Mouse (Mus musculus): ENCODE measurements around the gene Spag5. TPM values are rescaled to one million over a fixed set of nuclear protein-coding genes. Genes with fewer than 3 reads are reported as not detected.

Spag5 gene
- polyA plus RNA-seq, 1 experiment: 46.1 TPM

GRCm38 (mm10) chr11:78318411-78318810 is 17.1 kb downstream of the Spag5 start:
- Histone ChIP-seq H3K4me3 (ENCODE audit: control insufficient read depth, insufficient read depth, low read length) (no peak overlapping the region), H3K27ac (ENCODE audit: control insufficient read depth, insufficient read depth, low read length) (no peak overlapping the region), H3K36me3 (ENCODE audit: control insufficient read depth, insufficient read depth, low read length) (peaks cover 76% of the 10 kb centered on the region), H3K27me3 (ENCODE audit: control insufficient read depth, insufficient read depth, low read length) (no peaks in the 10 kb centered on the region), H3K4me1 (replicated peaks; ENCODE audit: control insufficient read depth, insufficient read depth, low read length) (peaks cover 4% of the 10 kb centered on the region; the same call in 1 of the 2 replicates)
- TF ChIP-seq CTCF (IDR thresholded peaks at IDR 0.05; ENCODE audit: borderline replicate concordance, control insufficient read depth, extremely low read depth, insufficient read depth, low read length, poor library complexity) (no peak), POLR2A (IDR thresholded peaks at IDR 0.05; ENCODE audit: control insufficient read depth, extremely low read depth, insufficient read depth, low read length, poor library complexity) (no peak)
- WGBS: 94% methylated on average over 2 of the region's 2 CpGs
- no peak for DNase-seq

- 90% methylated on average over 2 of the region's 2 CpGs for WGBS
- TF ChIP-seq POLR2A (IDR thresholded peaks at IDR 0.05; ENCODE audit: control insufficient read depth, extremely low read depth, insufficient read depth, low read length, poor library complexity): no peak
- TF ChIP-seq CTCF (IDR thresholded peaks at IDR 0.05; ENCODE audit: borderline replicate concordance, control insufficient read depth, extremely low read depth, insufficient read depth, low read length, poor library complexity): no peak
These were observed 20.9 kb downstream of the Spag5 start for GRCm38 (mm10) chr11:78322076-78322831.

GRCm38 (mm10) chr11:78322860-78323259 is 21.5 kb downstream of the Spag5 start, which contains the start of gene Aldoc:
Gene Aldoc, plus strand, starts transcription at chr11:78322968.
- H3K27me3 ChIP-seq (ENCODE audit: control insufficient read depth, insufficient read depth, low read length): no peaks in the 10 kb centered on the region
- H3K4me1 ChIP-seq (replicated peaks; ENCODE audit: control insufficient read depth, insufficient read depth, low read length): peaks cover 4% of the 10 kb centered on the region; the same call in 1 of the 2 replicates
- H3K27ac ChIP-seq (ENCODE audit: control insufficient read depth, insufficient read depth, low read length): no peak within 1 kb of the TSS
- DNase-seq: peak; percentile 69
- H3K36me3 ChIP-seq (ENCODE audit: control insufficient read depth, insufficient read depth, low read length): peaks cover 38% of the 10 kb centered on the region
- H3K4me3 ChIP-seq (ENCODE audit: control insufficient read depth, insufficient read depth, low read length): no peak within 1 kb of the TSS
- 8% methylated on average over 15 of the region's 15 CpGs for WGBS
- no peak for TF ChIP-seq POLR2A (IDR thresholded peaks at IDR 0.05; ENCODE audit: control insufficient read depth, extremely low read depth, insufficient read depth, low read length, poor library complexity)
- no peak for TF ChIP-seq CTCF (IDR thresholded peaks at IDR 0.05; ENCODE audit: borderline replicate concordance, control insufficient read depth, extremely low read depth, insufficient read depth, low read length, poor library complexity)

More at GRCm38 (mm10) chr11:78322076-78322831, 20.9 kb downstream of the Spag5 start:
- Histone ChIP-seq H3K4me1 (replicated peaks; ENCODE audit: control insufficient read depth, insufficient read depth, low read length) (peaks cover 4% of the 10 kb centered on the region; the same call in 1 of the 2 replicates), H3K4me3 (ENCODE audit: control insufficient read depth, insufficient read depth, low read length) (no peak overlapping the region), H3K36me3 (ENCODE audit: control insufficient read depth, insufficient read depth, low read length) (peaks cover 44% of the 10 kb centered on the region), H3K27me3 (ENCODE audit: control insufficient read depth, insufficient read depth, low read length) (no peaks in the 10 kb centered on the region), H3K27ac (ENCODE audit: control insufficient read depth, insufficient read depth, low read length) (no peak overlapping the region)
- no peak for DNase-seq

- 91% methylated on average over 15 of the region's 15 CpGs for WGBS
- H3K4me3 ChIP-seq (ENCODE audit: control insufficient read depth, insufficient read depth, low read length): no peak overlapping the region
- H3K27ac ChIP-seq (ENCODE audit: control insufficient read depth, insufficient read depth, low read length): no peak overlapping the region
These were observed 22.9 kb downstream of the Spag5 start for GRCm38 (mm10) chr11:78324000-78324785.

GRCm38 (mm10) chr11:78324965-78325364 is 23.6 kb downstream of the Spag5 start:
- WGBS: 94% methylated on average over 12 of the region's 12 CpGs
- H3K36me3 ChIP-seq (ENCODE audit: control insufficient read depth, insufficient read depth, low read length): peaks cover 22% of the 10 kb centered on the region

More at GRCm38 (mm10) chr11:78324000-78324785, 22.9 kb downstream of the Spag5 start:
- Histone ChIP-seq H3K4me1 (replicated peaks; ENCODE audit: control insufficient read depth, insufficient read depth, low read length) (peaks cover 9% of the 10 kb centered on the region), H3K36me3 (ENCODE audit: control insufficient read depth, insufficient read depth, low read length) (peaks cover 25% of the 10 kb centered on the region), H3K27me3 (ENCODE audit: control insufficient read depth, insufficient read depth, low read length) (no peaks in the 10 kb centered on the region)
- DNase-seq: no peak
- no peak for TF ChIP-seq CTCF (IDR thresholded peaks at IDR 0.05; ENCODE audit: borderline replicate concordance, control insufficient read depth, extremely low read depth, insufficient read depth, low read length, poor library complexity)
- TF ChIP-seq POLR2A (IDR thresholded peaks at IDR 0.05; ENCODE audit: control insufficient read depth, extremely low read depth, insufficient read depth, low read length, poor library complexity): no peak

GRCm38 (mm10) chr11:78327215-78327614 is 25.9 kb downstream of the Spag5 start:
- 97% methylated on average over 4 of the region's 4 CpGs for WGBS
- TF ChIP-seq POLR2A (IDR thresholded peaks at IDR 0.05; ENCODE audit: control insufficient read depth, extremely low read depth, insufficient read depth, low read length, poor library complexity): no peak
- TF ChIP-seq CTCF (IDR thresholded peaks at IDR 0.05; ENCODE audit: borderline replicate concordance, control insufficient read depth, extremely low read depth, insufficient read depth, low read length, poor library complexity): no peak

More at GRCm38 (mm10) chr11:78324965-78325364, 23.6 kb downstream of the Spag5 start:
- Histone ChIP-seq H3K4me1 (replicated peaks; ENCODE audit: control insufficient read depth, insufficient read depth, low read length) (peaks cover 9% of the 10 kb centered on the region), H3K4me3 (ENCODE audit: control insufficient read depth, insufficient read depth, low read length) (no peak overlapping the region), H3K27me3 (ENCODE audit: control insufficient read depth, insufficient read depth, low read length) (no peaks in the 10 kb centered on the region), H3K27ac (ENCODE audit: control insufficient read depth, insufficient read depth, low read length) (no peak overlapping the region)
- no peak for DNase-seq
- TF ChIP-seq POLR2A (IDR thresholded peaks at IDR 0.05; ENCODE audit: control insufficient read depth, extremely low read depth, insufficient read depth, low read length, poor library complexity): no peak
- TF ChIP-seq CTCF (IDR thresholded peaks at IDR 0.05; ENCODE audit: borderline replicate concordance, control insufficient read depth, extremely low read depth, insufficient read depth, low read length, poor library complexity): no peak

More at GRCm38 (mm10) chr11:78327215-78327614, 25.9 kb downstream of the Spag5 start:
- no peak for DNase-seq
- Histone ChIP-seq H3K27me3 (ENCODE audit: control insufficient read depth, insufficient read depth, low read length) (no peaks in the 10 kb centered on the region), H3K4me3 (ENCODE audit: control insufficient read depth, insufficient read depth, low read length) (no peak overlapping the region), H3K27ac (ENCODE audit: control insufficient read depth, insufficient read depth, low read length) (no peak overlapping the region), H3K4me1 (replicated peaks; ENCODE audit: control insufficient read depth, insufficient read depth, low read length) (peaks cover 9% of the 10 kb centered on the region), H3K36me3 (ENCODE audit: control insufficient read depth, insufficient read depth, low read length) (peaks cover under 1% of the 10 kb centered on the region; the same call in 1 of the 2 replicates)
